Mouse (Mus musculus) midbrain, embryonic 12.5 days (tissue): Measurements from ENCODE around the gene 2700049A03Rik. TPM values are rescaled to one million over a fixed set of nuclear protein-coding genes. Genes with fewer than 3 reads are reported as not detected.

Experiments
- ATAC-seq: fragments of 200-750 bp; cut with Nextera tagmentation; 2 replicates; pipeline ENCODE4 v1.8.0; 2017; ENCODE audit warnings: low read depth, moderate TSS enrichment, moderate library complexity; ENCODE audit not compliant: low FRiP score
- H3K27ac ChIP-seq: fragments of 300-500 bp; sonication (generic); replicated peaks from 2 replicates; pipeline ENCODE4 v1.5.1; 2016; ENCODE audit warnings: mild to moderate bottlenecking
- H3K27me3 ChIP-seq: fragments of 300-500 bp; sonication (generic); 2 replicates; pipeline ENCODE4 v1.6.1; 2016; ENCODE audit warnings: mild to moderate bottlenecking
- H3K36me3 ChIP-seq: fragments of 300-500 bp; sonication (generic); 2 replicates; pipeline ENCODE4 v1.6.1; 2016
- H3K4me1 ChIP-seq: fragments of 300-500 bp; sonication (generic); 2 replicates; pipeline ENCODE4 v1.6.1; 2016
- H3K4me2 ChIP-seq: fragments of 300-500 bp; sonication (generic); replicated peaks from 2 replicates; pipeline ENCODE4 v1.6.1; 2016; ENCODE audit warnings: mild to moderate bottlenecking, moderate library complexity
- H3K4me3 ChIP-seq: fragments of 300-500 bp; sonication (generic); 2 replicates; pipeline ENCODE4 v1.5.1; 2016; ENCODE audit warnings: mild to moderate bottlenecking
- H3K9ac ChIP-seq: fragments of 300-500 bp; sonication (generic); replicated peaks from 2 replicates; pipeline ENCODE4 v1.6.1; 2016; ENCODE audit warnings: mild to moderate bottlenecking, moderate library complexity
- H3K9me3 ChIP-seq: fragments of 300-500 bp; sonication (generic); 2 replicates; pipeline ENCODE4 v1.6.1; 2016; ENCODE audit warnings: mild to moderate bottlenecking
- WGBS: fragments of 180-500 bp; shearing (Covaris S2); methylation state at CpG from one replicate; pipeline ENCODE4 v1.1.7; 2016; 5-methylcytosine and 5-hydroxymethylcytosine counted together
- polyA plus RNA-seq: library from polyadenylated mRNA; unstranded; fragments of >200 nt; fragmentation: Nextera tagmentation; extraction: Ambion mirVana; gene quantifications from 2 replicates; pipeline ENCODE4 v1.2.1, GENCODE M21; 2016

2700049A03Rik gene
- polyA plus RNA-seq, 1 experiment from 2014 or later = 19.8 TPM

GRCm38 (mm10) chr12:71275906-71276595, 139.4 kb downstream of the 2700049A03Rik start:
- no peak overlapping the region for H3K4me2 ChIP-seq
- H3K9ac ChIP-seq = no peak overlapping the region
- no peaks in the 10 kb centered on the region for H3K27me3 ChIP-seq
- H3K4me3 ChIP-seq = no peak overlapping the region
- no peaks in the 10 kb centered on the region for H3K36me3 ChIP-seq
- peaks cover 2% of the 10 kb centered on the region; the same call in 1 of the 2 replicates for H3K4me1 ChIP-seq
- WGBS = 90% methylated on average over 8 of the region's 8 CpGs
- no peak for ATAC-seq
- no peaks in the 10 kb centered on the region for H3K9me3 ChIP-seq
- H3K27ac ChIP-seq = no peak overlapping the region

- no peak for ATAC-seq
- Histone ChIP-seq H3K9me3 (no peaks in the 10 kb centered on the region), H3K4me3 (no peak overlapping the region), H3K4me1 (peaks cover 2% of the 10 kb centered on the region; the same call in 1 of the 2 replicates), H3K9ac (no peak overlapping the region), H3K36me3 (no peaks in the 10 kb centered on the region), H3K27ac (0 out of 2 replicates have a peak overlapping the region, but pooled peaks have one; percentile 3), H3K27me3 (no peaks in the 10 kb centered on the region), H3K4me2 (no peak overlapping the region)
- 64% methylated on average over 12 of the region's 12 CpGs for WGBS
Observed at GRCm38 (mm10) chr12:71279521-71280262, 143.0 kb downstream of the 2700049A03Rik start.

GRCm38 (mm10) chr12:71281201-71281768, 144.6 kb downstream of the 2700049A03Rik start:
- H3K4me1 ChIP-seq = peaks cover 2% of the 10 kb centered on the region; the same call in 1 of the 2 replicates
- no peaks in the 10 kb centered on the region for H3K27me3 ChIP-seq
- WGBS = 86% methylated on average over 12 of the region's 12 CpGs
- no peaks in the 10 kb centered on the region for H3K9me3 ChIP-seq
- H3K36me3 ChIP-seq = no peaks in the 10 kb centered on the region
- no peak for ATAC-seq
- no peak overlapping the region for H3K4me3 ChIP-seq
- no peak overlapping the region for H3K9ac ChIP-seq
- no peak overlapping the region for H3K4me2 ChIP-seq
- no peak overlapping the region for H3K27ac ChIP-seq

- Histone ChIP-seq H3K27me3 (no peaks in the 10 kb centered on the region; the same call in 1 of the 2 replicates), H3K4me2 (no peak overlapping the region), H3K27ac (no peak overlapping the region), H3K4me3 (no peak overlapping the region), H3K9me3 (no peaks in the 10 kb centered on the region), H3K9ac (no peak overlapping the region), H3K36me3 (no peaks in the 10 kb centered on the region), H3K4me1 (peaks cover 3% of the 10 kb centered on the region; the same call in 1 of the 2 replicates)
- ATAC-seq = no peak
Observed at GRCm38 (mm10) chr12:71285399-71285798, 148.8 kb downstream of the 2700049A03Rik start.

- Histone ChIP-seq H3K9ac (no peak overlapping the region), H3K9me3 (no peaks in the 10 kb centered on the region), H3K4me3 (no peak overlapping the region), H3K27me3 (peaks cover 11% of the 10 kb centered on the region), H3K4me1 (peaks cover 19% of the 10 kb centered on the region), H3K27ac (no peak overlapping the region), H3K36me3 (no peaks in the 10 kb centered on the region), H3K4me2 (no peak overlapping the region)
- 85% methylated on average over 2 of the region's 2 CpGs for WGBS
- 0 out of 2 replicates have a peak, but pooled peaks have one; percentile 19 for ATAC-seq
Observed at GRCm38 (mm10) chr12:71290460-71290859, 153.8 kb downstream of the 2700049A03Rik start.

Other genes starting within 250 kb of the 2700049A03Rik start
- 232 and 235 TPM in 2 replicates for gene Actr10, start 199.0 kb upstream of the 2700049A03Rik start, polyA plus RNA-seq
- gene Psma3, start 162.2 kb upstream of the 2700049A03Rik start, polyA plus RNA-seq = 533 and 555 TPM in 2 replicates
- gene Arid4a, start 120.9 kb upstream of the 2700049A03Rik start, polyA plus RNA-seq = 35.8 and 37.1 TPM in 2 replicates
- gene Tomm20l, start 25.4 kb upstream of the 2700049A03Rik start, polyA plus RNA-seq = not detected in 2 replicates
- 66.0 and 74.5 TPM in 2 replicates for gene Timm9, start 164 bp upstream of the 2700049A03Rik start, polyA plus RNA-seq
- gene Dact1, start 173.0 kb downstream of the 2700049A03Rik start, polyA plus RNA-seq = 30.5 and 32.6 TPM in 2 replicates